Mouse (Mus musculus) brain, embryonic 14.5 days (tissue): Measurements from ENCODE around the gene Postn.

Experiments used
- CTCF ChIP-seq: fragments of 200-500 bp; IDR thresholded peaks from 2 replicates; pipeline ENCODE4 v1.5.1; 2012; ENCODE audit warnings: inconsistent platforms, mild to moderate bottlenecking, moderate library complexity, borderline replicate concordance; ENCODE audit not compliant: insufficient read depth, insufficient read length; ENCODE audit errors: extremely low read depth
- POLR2A ChIP-seq: fragments of 200-500 bp; IDR thresholded peaks from 2 replicates; pipeline ENCODE4 v1.6.1; 2012; ENCODE audit warnings: mild to moderate bottlenecking, inconsistent platforms, borderline replicate concordance; ENCODE audit not compliant: poor library complexity, insufficient read depth, insufficient read length, severe bottlenecking; ENCODE audit errors: extremely low read depth

GRCm38 (mm10) chr3:54417833-54418386 is 57.0 kb downstream of the Postn start:
- no peak for TF ChIP-seq CTCF
- TF ChIP-seq POLR2A: no peak
